Mouse (Mus musculus): ENCODE data around the gene St6gal1.

St6gal1 gene

GRCm38 (mm10) chr16:23251445-23251773, 26.9 kb downstream of the St6gal1 start:
- DNase-seq = no peak

- DNase-seq = no peak
Observed at GRCm38 (mm10) chr16:23253620-23254019, 29.1 kb downstream of the St6gal1 start.

DNA sequence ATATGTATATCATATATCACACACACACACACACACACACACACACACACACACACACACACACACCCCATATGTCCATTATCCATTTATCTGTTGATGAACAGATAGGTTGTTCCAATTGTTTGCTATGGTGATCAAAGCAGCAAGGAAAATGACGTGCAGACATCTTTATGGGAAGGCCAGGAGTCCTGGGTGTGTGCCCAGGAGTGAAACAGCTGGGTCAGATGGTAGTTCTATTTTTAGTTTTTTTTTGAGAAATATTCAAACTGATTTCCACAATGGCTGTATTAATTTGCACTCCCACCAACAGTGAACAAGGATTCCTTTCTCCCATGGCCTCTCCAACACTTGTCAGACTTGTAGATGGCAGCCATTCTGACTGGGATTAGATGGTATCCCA, 29.5 kb downstream of the St6gal1 start:
- no peak for DNase-seq

- DNase-seq = no peak
Observed at GRCm38 (mm10) chr16:23256638-23257037, 32.1 kb downstream of the St6gal1 start.

- no peak for DNase-seq
Observed at GRCm38 (mm10) chr16:23258429-23258822, 33.9 kb downstream of the St6gal1 start.

DNA sequence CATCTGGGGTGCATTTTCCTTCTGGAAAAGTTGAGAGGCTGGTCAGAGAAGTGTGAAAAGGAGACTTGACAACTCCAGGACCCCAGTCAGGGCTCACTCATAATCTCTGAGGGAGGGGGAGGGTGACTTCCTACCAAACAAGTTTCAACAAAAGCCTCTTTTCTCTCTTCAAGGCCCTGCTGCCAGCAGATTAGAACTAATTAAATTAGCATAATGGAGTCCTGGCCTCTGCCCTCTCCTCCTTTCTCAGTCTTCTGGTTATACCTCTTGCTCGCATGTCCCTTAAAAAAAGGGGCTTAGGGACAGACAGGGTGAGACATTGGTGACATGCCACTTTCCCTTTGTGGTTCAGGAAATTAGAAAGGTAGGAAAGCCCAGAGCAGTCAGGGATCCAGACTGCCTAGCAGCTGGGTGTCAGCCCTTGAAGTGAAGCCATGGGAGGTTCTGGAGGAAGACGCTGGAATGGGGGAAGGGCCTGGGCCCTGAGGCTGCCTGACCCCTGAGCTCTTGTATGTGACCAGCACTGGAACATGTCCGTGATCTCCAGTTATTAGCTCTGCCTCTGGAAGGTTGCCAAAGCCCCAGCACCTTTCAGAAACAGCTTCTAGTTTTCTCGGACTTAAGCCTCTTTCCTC, 34.4 kb downstream of the St6gal1 start:
- DNase-seq = no peak

- DNase-seq = no peak
Observed at GRCm38 (mm10) chr16:23259580-23259979, 35.0 kb downstream of the St6gal1 start.

DNA sequence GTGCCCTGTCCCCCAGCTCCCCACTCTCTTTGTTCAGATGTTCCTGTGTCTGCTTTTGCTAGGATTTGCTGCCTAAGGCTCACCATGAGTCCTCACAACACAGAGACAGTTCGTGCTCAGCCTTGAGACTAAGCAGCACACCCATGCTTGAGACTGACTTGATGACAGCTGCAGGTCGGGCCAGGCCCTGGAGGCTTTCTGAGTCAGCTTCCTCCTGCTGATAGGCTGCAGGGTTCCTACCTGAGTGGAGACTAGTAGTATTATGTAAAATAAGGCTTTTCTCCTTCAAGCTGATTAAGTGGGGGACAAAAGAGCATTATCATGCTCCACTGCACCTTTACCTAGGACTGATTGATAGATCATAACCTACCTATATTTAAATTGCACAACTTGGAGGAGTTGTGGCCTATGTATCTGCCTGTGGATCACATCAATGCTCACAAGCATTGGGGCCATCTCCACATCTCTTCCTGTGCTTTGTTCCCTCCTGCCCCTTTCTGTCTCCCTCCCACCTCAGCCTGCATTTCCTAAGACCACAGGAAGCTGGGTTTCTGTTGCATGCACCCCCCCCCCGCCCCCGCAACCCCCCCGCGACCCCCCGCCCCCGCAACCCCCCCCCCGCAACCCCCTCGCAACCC, 37.7 kb downstream of the St6gal1 start:
- no peak for DNase-seq

DNA sequence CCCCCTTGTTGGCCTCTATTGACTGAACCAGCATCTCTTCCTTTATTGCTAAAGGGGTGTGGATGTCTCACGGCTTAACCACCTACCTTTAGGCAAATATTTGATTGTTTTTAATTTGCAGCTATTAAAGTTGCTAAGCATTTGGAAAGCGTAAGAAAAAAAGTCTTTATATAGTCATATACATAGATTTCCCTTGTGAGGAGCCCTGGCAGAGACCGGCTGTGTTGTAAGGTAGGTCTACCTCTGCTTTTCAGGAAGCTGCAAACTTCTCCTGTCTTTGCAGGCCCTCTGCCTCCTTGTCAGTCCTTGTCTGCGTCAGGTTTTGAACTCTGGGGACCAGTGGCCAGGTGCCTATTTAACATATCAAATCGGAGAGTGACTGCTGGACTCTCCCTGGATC, 38.3 kb downstream of the St6gal1 start:
- no peak for DNase-seq

- no peak for DNase-seq
Observed at GRCm38 (mm10) chr16:23264999-23265398, 40.5 kb downstream of the St6gal1 start.

GRCm38 (mm10) chr16:23265481-23265880, 40.9 kb downstream of the St6gal1 start:
- no peak for DNase-seq

- DNase-seq = no peak
Observed at GRCm38 (mm10) chr16:23266293-23266692, 41.8 kb downstream of the St6gal1 start.

DNA sequence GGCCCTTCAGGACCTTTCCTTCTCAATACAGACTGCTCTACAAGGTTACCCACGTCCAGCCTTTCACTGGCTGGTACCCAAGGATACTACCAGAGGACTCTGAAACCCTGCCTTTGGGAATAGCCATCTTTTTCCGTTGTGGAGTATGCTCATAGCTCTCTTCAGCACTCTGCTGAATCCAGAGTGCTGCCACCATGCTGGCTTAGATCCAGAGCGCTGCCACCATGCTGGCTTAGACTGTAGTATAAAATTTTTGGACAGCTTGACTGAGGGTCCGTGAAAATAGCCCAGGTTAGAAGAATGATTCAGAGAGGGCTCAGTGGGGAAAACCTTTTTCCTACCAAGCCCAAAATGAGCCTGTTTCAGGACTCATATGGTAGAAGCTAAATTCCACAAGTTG, 42.4 kb downstream of the St6gal1 start:
- DNase-seq = no peak

DNA sequence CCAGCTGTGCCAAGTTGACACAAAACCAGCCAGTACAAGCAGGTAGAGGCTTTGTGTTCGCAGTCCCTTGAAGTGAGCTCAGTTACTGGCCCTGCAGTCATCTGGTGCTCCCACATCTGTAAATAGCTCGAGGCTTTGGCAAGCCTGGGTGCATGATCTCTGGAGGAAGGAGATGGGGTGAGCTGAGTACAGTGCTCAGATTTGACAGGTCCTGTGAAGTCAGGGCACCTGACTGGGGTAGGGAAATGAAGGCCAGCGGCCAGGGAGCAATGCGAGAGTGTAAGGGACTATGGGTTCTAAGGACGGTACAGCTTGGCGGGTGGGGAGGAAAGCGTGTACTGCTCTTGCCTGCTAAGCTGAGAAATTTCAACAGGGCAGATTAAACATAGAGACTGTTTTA, 43.7 kb downstream of the St6gal1 start:
- no peak for DNase-seq

DNA sequence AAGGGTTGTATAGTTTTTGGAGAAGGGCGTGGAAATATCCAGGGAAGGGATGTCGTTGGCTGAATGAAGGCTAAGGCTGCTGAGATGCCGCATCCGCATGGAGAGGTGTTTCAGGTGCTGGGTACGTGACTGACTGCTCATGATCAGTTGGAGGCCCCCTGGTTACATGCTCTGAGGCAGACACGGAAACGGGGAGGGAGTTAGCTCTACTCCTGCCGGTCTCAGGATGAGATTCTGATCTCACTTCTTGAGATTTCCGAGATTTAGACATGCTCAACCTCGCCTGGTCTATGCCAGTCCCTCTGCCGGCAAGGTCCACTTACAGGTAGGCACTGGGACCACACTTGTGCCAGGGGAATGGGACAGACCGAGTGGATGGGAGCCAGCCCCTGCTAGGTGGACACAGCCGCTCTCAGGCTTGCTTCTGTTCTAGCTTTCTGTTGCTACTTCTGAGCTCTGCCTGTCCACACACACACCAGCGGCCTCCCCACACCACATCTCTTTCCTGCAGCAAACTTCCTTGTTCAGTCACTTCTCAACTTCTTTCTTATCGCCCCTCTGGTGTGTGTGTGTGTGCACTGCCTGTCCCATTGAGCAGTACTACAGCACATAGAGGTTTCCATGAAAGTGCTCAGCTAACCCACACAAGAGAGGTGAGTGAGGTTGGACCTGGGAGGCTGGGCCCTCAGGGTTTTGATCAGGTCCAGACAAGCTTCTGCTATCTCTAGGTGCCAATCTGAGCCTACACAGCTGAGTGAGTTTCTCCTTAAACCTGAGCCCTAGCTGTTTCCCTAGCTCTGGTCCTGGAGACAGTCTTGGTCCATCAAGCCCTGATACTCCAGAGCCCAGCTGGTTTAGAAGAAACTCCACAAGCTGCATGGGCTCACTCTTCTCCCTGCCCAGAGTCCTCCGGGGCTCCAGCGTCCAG, 44.8 kb downstream of the St6gal1 start:
- DNase-seq = peak; percentile 21

- DNase-seq = peak; percentile 23
Observed at GRCm38 (mm10) chr16:23269984-23270912, 45.7 kb downstream of the St6gal1 start.

DNA sequence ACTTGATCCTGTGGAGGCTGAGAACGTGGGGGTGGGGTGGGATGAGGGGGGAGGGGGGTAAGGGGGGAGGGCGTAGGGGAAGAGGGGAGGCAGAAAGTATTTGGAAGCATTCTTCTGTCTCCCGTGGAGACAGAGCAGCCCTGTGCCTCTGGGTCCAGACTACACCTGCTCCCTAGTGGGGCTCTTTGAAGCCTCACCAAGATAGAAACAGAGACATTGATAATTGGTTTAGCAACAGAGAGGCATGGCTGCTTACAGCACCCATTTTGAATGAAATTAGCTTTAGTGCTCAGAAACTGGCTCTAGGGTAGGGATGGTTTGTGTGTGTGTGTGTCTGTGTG, 46.3 kb downstream of the St6gal1 start:
- no peak for DNase-seq

DNA sequence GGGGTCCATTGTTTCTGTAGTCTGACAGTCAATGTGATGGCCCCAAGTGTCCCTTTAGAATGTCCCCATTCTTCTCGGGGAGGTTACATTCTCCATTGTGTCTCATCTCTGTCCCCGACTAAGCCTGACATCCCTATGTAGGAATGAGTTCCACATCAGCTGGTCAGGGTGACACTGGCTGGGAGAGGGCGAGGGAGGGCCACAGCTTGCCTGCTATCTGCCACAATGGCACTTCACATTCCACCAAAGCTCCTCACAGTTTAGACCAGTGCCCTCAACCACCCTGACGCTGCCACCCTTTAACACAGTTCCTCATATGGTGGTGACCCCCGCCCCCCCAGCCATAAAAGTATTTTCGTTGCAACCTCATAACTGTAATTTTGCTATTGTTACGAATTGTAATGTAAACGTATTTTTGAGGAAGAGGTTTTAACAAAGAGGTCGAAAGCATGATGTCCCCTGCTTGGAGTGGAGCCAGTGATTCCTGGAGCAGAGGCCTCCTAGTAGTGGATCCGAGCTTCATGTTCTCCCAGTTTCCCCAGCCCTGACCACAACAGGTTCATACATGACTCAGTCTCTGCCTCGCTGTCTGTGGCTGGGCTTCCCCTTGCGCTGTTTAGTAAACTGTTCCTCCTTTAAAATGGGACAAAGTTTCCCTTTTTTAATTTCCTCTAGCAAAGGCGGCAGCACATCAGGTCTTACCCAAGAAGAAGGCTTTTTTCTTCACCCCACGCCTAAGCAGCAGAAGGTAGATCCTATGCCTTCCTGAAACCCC, 47.4 kb downstream of the St6gal1 start:
- peak; percentile 19 for DNase-seq

- no peak for DNase-seq
Observed at GRCm38 (mm10) chr16:23272521-23273230, 48.1 kb downstream of the St6gal1 start.

- DNase-seq = no peak
Observed at GRCm38 (mm10) chr16:23274005-23274404, 49.5 kb downstream of the St6gal1 start.

DNA sequence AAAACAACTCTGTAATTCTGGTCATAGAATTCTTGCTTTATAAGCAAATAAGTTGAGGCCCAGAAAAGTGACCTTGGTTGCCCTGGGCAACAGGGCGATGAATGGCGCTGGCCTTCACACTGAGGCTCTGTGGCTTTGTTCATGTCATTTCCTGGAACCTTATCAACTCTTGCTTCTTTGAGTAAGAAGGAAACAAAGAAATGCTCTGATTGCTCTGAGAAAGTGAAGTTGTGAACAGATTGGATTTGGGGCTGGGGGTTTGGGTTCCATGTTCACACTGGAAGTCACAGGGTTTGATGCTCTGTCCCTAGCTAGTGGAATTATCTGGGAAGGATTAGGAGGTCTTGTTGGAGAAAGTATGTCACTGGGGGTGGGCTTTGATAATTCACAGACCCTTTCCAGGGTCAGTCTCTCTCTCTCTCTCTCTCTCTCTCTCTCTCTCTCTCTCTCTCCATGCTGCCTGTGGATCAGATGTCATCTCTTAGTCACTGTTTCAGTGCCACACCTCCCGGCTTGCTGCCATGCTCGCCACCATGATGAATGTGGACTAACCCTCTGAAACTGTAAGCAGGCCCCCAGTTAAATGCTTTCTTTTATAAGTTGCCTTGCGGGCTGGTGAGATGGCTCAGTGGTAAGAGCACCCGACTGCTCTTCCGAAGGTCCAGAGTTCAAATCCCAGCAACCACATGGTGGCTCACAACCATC, 50.2 kb downstream of the St6gal1 start:
- no peak for DNase-seq
